Mouse (Mus musculus): Measurements from ENCODE around the gene Arhgef18. TPM values are rescaled to one million over a fixed set of nuclear protein-coding genes. Genes with fewer than 3 reads are reported as not detected.

Gene Arhgef18
- polyA plus RNA-seq, 1 experiment from 2014 or later, result 14.0 TPM

DNA sequence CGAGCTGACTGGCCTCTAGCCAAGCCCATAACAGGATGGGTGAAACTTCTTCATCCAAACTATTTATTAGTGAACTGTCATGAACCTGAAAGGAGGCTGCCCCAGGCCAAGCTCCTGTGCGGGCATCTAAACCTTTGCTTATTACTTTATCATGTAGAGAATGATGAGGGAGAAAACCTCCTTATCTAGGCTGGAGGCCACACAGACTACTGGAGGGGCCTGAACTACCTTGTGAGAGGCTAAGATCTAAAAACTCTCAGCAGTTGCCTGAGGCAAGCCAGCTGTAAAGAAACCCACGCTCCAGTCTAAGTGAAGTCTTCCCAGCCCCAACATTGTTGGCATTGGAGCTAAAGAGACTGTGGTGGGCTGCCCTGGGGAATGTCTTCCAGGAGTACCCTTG is 14.6 kb downstream of the Arhgef18 start:
- no peak for ATAC-seq (ENCODE audit: low FRiP score, low read depth)
- H3K4me2 ChIP-seq (replicated peaks), result no peak overlapping the region
- no peaks in the 10 kb centered on the region for H3K36me3 ChIP-seq
- no peaks in the 10 kb centered on the region for H3K4me1 ChIP-seq
- WGBS, result 96% methylated on average over 3 of the region's 3 CpGs
- H3K9me3 ChIP-seq, result no peaks in the 10 kb centered on the region
- no peak overlapping the region for H3K4me3 ChIP-seq
- H3K27ac ChIP-seq (replicated peaks), result no peak overlapping the region
- no peak overlapping the region for H3K9ac ChIP-seq (replicated peaks)
- H3K27me3 ChIP-seq, result no peaks in the 10 kb centered on the region

GRCm38 (mm10) chr8:3411085-3411484 is 18.3 kb downstream of the Arhgef18 start:
- peaks cover 21% of the 10 kb centered on the region for H3K4me1 ChIP-seq
- no peak overlapping the region for H3K4me2 ChIP-seq (replicated peaks)
- no peak overlapping the region for H3K4me3 ChIP-seq
- no peak overlapping the region for H3K9ac ChIP-seq (replicated peaks)
- H3K27me3 ChIP-seq, result no peaks in the 10 kb centered on the region
- H3K9me3 ChIP-seq, result no peaks in the 10 kb centered on the region
- H3K27ac ChIP-seq (replicated peaks), result no peak overlapping the region
- 84% methylated on average over 2 of the region's 2 CpGs for WGBS
- ATAC-seq (ENCODE audit: low FRiP score, low read depth), result no peak
- H3K36me3 ChIP-seq, result no peaks in the 10 kb centered on the region

- no peak for ATAC-seq (ENCODE audit: low FRiP score, low read depth)
- Histone ChIP-seq H3K27me3 (no peaks in the 10 kb centered on the region), H3K27ac (replicated peaks) (no peak overlapping the region), H3K9me3 (no peaks in the 10 kb centered on the region), H3K36me3 (no peaks in the 10 kb centered on the region), H3K4me2 (replicated peaks) (no peak overlapping the region), H3K9ac (replicated peaks) (no peak overlapping the region), H3K4me3 (no peak overlapping the region), H3K4me1 (peaks cover 30% of the 10 kb centered on the region)
- WGBS, result 91% methylated on average over 7 of the region's 7 CpGs
Observed at GRCm38 (mm10) chr8:3411901-3412301, 19.1 kb downstream of the Arhgef18 start.

DNA sequence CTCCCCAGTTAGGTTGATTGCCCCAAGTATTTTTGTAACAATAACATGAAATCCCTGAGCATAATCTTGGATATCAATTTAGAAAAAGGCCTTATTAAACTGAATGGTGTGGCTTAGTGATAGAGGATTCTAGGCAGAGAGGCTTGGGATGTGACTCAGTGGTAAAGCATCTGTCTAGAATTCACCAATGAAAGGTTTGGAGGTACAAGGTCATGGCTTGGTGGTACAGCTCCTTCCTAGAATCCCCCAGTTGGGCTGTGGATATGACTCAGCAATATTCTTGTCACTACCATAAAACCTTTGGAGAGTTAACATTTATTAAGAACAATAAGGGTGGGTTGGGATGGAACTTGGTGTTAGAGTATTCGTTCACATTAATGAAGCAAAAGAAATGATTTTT is 20.0 kb downstream of the Arhgef18 start:
- H3K9ac ChIP-seq (replicated peaks), result no peak overlapping the region
- no peak overlapping the region for H3K27ac ChIP-seq (replicated peaks)
- H3K9me3 ChIP-seq, result no peaks in the 10 kb centered on the region
- 96% methylated on average over 1 of the region's 1 CpGs for WGBS
- H3K36me3 ChIP-seq, result no peaks in the 10 kb centered on the region
- no peaks in the 10 kb centered on the region for H3K27me3 ChIP-seq
- H3K4me1 ChIP-seq, result peaks cover 39% of the 10 kb centered on the region
- H3K4me2 ChIP-seq (replicated peaks), result no peak overlapping the region
- H3K4me3 ChIP-seq, result no peak overlapping the region
- no peak for ATAC-seq (ENCODE audit: low FRiP score, low read depth)

DNA sequence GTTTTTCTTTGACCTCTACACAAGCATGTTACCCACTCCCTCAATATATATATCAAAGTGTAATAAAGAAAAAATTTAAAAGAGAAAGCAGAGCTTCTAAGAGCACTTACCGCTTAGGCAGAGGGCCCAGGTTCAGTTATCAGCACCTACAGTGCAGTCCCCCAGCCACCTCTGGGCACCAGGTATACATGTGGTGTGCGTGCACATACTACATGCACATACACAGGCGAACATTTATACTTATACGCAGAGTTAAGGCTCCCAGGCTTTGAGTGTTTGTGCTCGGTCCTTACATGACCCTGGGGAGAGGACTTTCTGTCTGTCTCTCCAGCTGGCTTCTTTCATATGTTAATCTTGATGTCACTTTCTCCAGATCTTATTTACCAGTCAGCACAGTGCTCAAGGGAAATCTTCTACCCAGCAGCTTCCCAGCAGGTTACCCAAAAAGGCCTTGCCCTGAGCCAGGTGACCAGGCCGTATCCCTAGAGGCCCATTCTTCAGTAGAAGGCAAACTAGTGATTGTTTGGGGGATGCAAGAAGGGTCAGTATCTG is 21.9 kb downstream of the Arhgef18 start:
- Histone ChIP-seq H3K4me2 (replicated peaks) (0 out of 2 replicates have a peak overlapping the region, but pooled peaks have one; percentile 11), H3K9me3 (no peaks in the 10 kb centered on the region), H3K36me3 (no peaks in the 10 kb centered on the region), H3K4me1 (peaks cover 45% of the 10 kb centered on the region), H3K9ac (replicated peaks) (no peak overlapping the region), H3K27me3 (no peaks in the 10 kb centered on the region), H3K4me3 (no peak overlapping the region), H3K27ac (replicated peaks) (peak overlapping the region; percentile 50)
- 34% methylated on average over 6 of the region's 6 CpGs for WGBS
- peak; percentile 32; the same call in 1 of the 2 replicates for ATAC-seq (ENCODE audit: low FRiP score, low read depth)

DNA sequence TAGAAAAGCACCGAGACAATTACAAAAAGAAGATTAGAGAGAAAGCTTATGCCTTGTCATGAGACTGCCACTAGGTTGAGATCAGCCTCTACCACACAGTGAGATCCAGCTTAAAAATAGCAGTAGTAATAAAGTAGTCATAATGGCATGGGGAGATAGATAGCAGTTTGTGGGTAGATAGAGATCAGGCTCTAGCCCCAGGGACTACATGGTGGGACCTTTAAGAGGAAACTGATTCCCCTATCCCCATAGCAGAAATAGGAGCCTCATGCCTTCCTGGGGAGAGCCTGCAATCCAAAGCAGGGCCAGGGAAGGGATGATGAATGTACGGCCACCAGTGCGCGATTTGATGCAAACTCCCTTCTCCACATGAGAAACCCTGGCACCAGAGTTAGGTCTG is 22.5 kb downstream of the Arhgef18 start:
- Histone ChIP-seq H3K9ac (replicated peaks) (no peak overlapping the region), H3K4me2 (replicated peaks) (no peak overlapping the region), H3K4me1 (peaks cover 45% of the 10 kb centered on the region), H3K9me3 (no peaks in the 10 kb centered on the region), H3K27me3 (no peaks in the 10 kb centered on the region), H3K27ac (replicated peaks) (peak overlapping the region; percentile 50), H3K36me3 (no peaks in the 10 kb centered on the region), H3K4me3 (no peak overlapping the region)
- ATAC-seq (ENCODE audit: low FRiP score, low read depth), result no peak
- WGBS, result 58% methylated on average over 4 of the region's 4 CpGs

DNA sequence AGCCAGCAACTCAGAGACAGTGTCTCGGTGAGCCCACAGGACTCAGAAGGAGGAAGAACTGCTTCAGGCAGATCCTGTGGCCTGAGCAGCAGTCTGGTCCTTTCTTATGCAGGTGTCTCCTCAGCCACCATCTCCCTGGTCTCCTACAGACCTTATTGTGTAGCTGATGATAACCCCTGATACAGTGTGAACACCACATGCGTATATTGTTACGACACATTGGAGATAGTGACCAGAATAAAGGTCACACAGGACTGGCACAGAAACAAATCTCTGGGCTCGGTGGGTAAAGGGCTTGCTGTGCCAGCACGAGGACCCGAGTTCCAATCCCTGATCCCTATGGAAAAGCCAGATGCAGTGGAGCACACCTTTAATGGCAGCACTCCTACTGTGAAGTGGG is 22.9 kb downstream of the Arhgef18 start:
- Histone ChIP-seq H3K27me3 (no peaks in the 10 kb centered on the region), H3K4me3 (no peak overlapping the region), H3K36me3 (no peaks in the 10 kb centered on the region), H3K4me2 (replicated peaks) (no peak overlapping the region), H3K9me3 (no peaks in the 10 kb centered on the region), H3K9ac (replicated peaks) (no peak overlapping the region), H3K27ac (replicated peaks) (peak overlapping the region; percentile 50), H3K4me1 (peaks cover 45% of the 10 kb centered on the region)
- 84% methylated on average over 6 of the region's 6 CpGs for WGBS
- no peak for ATAC-seq (ENCODE audit: low FRiP score, low read depth)

DNA sequence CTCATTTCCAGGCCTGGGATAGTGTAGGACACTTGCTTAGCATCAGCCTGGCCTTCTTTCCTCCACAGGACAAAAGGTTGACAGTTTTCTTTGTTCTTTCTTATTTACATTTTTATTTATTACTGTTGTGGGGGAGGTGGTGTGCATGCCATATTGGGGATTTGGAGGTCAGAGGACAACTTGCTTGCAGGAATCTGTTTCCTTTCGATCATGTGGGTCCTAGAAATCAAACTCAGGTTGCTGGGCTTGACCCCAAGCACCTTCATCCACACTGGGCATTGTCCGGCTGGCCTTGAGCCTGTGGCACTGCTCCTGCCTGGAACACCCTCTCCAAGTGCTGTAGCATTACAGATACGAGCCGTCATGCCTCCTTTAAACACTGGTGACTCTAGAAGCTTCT is 24.0 kb downstream of the Arhgef18 start:
- H3K27me3 ChIP-seq, result no peaks in the 10 kb centered on the region
- no peaks in the 10 kb centered on the region for H3K36me3 ChIP-seq
- peaks cover 45% of the 10 kb centered on the region for H3K4me1 ChIP-seq
- no peak overlapping the region for H3K4me2 ChIP-seq (replicated peaks)
- H3K27ac ChIP-seq (replicated peaks), result peak overlapping the region; percentile 54
- H3K9ac ChIP-seq (replicated peaks), result no peak overlapping the region
- 23% methylated on average over 4 of the region's 4 CpGs for WGBS
- no peaks in the 10 kb centered on the region for H3K9me3 ChIP-seq
- no peak overlapping the region for H3K4me3 ChIP-seq
- peak; percentile 13; the same call in 1 of the 2 replicates for ATAC-seq (ENCODE audit: low FRiP score, low read depth)

GRCm38 (mm10) chr8:3417455-3417854 is 24.6 kb downstream of the Arhgef18 start:
- Histone ChIP-seq H3K4me1 (peaks cover 45% of the 10 kb centered on the region), H3K27me3 (no peaks in the 10 kb centered on the region), H3K9me3 (no peaks in the 10 kb centered on the region), H3K9ac (replicated peaks) (no peak overlapping the region), H3K4me2 (replicated peaks) (peak overlapping the region; percentile 10; the same call in 1 of the 2 replicates), H3K27ac (replicated peaks) (peak overlapping the region; percentile 65), H3K36me3 (no peaks in the 10 kb centered on the region), H3K4me3 (no peak overlapping the region)
- peak; percentile 70 for ATAC-seq (ENCODE audit: low FRiP score, low read depth)
- 2% methylated on average over 8 of the region's 8 CpGs for WGBS

DNA sequence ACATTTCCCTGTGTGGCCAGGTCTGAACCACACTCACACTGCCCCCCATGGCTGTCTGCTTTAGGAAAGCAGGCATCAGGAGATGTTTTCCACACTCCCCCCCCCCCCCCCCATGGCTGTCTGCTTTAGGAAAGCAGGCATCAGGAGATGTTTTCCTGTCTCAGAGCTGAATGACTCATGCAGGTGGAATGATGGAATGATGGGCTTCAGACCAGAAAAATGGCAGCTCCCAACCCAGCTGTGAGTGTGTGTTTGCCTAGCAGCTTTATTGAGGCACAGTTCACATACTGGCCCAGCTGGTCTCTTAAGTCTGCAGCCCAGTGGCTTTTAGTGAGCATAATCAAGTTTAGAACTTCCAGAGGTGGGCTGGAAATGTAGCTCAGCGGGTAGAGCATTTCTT is 25.3 kb downstream of the Arhgef18 start:
- H3K4me2 ChIP-seq (replicated peaks), result peak overlapping the region; percentile 10; the same call in 1 of the 2 replicates
- H3K4me1 ChIP-seq, result peaks cover 45% of the 10 kb centered on the region
- H3K9me3 ChIP-seq, result no peaks in the 10 kb centered on the region
- no peak overlapping the region for H3K9ac ChIP-seq (replicated peaks)
- H3K27me3 ChIP-seq, result no peaks in the 10 kb centered on the region
- H3K27ac ChIP-seq (replicated peaks), result peak overlapping the region; percentile 65; the same call in 1 of the 2 replicates
- H3K4me3 ChIP-seq, result no peak overlapping the region
- H3K36me3 ChIP-seq, result no peaks in the 10 kb centered on the region
- ATAC-seq (ENCODE audit: low FRiP score, low read depth), result no peak
- 64% methylated on average over 1 of the region's 1 CpGs for WGBS

GRCm38 (mm10) chr8:3420105-3420706 is 27.4 kb downstream of the Arhgef18 start:
- no peak overlapping the region for H3K4me3 ChIP-seq

DNA sequence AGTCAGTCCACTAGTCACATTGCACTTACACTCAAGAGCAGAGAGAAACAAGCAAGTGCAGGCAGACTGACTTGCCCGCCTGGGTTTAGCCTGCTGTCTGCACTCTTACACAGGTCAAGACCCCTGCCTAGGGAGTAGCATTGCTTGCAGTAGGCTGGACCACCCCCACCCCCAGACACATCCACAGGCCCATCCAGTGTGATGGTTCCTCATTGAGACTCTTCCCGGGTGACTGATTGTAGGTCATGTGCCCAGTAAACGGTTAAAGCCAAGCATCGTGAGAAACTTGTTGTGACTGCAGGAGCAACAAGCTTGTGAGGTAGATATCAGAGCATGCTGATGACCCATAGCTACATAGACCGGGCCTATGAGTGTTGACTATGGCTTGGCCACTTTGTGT is 28.7 kb downstream of the Arhgef18 start:
- Histone ChIP-seq H3K36me3 (no peaks in the 10 kb centered on the region), H3K4me1 (peaks cover 19% of the 10 kb centered on the region), H3K4me3 (no peak overlapping the region), H3K27ac (replicated peaks) (no peak overlapping the region), H3K9me3 (no peaks in the 10 kb centered on the region), H3K9ac (replicated peaks) (no peak overlapping the region), H3K27me3 (no peaks in the 10 kb centered on the region), H3K4me2 (replicated peaks) (no peak overlapping the region)
- no peak for ATAC-seq (ENCODE audit: low FRiP score, low read depth)
- 91% methylated on average over 5 of the region's 5 CpGs for WGBS

More at GRCm38 (mm10) chr8:3420105-3420706, 27.4 kb downstream of the Arhgef18 start:
- Histone ChIP-seq H3K9me3 (no peaks in the 10 kb centered on the region), H3K36me3 (no peaks in the 10 kb centered on the region), H3K27ac (replicated peaks) (no peak overlapping the region), H3K9ac (replicated peaks) (no peak overlapping the region), H3K4me1 (peaks cover 32% of the 10 kb centered on the region), H3K27me3 (no peaks in the 10 kb centered on the region), H3K4me2 (replicated peaks) (no peak overlapping the region)
- 89% methylated on average over 10 of the region's 10 CpGs for WGBS
- no peak for ATAC-seq (ENCODE audit: low FRiP score, low read depth)

Data from midbrain, embryonic 12.5 days (tissue).